ENCODE assay signal across 16 mouse cellular contexts in genomic region chr3:21992203-21992602, GRCm38 (mm10).
DNase-seq lines count a peak whose midpoint lies in the region; ATAC-seq lines count a peak whose summit lies in the region.
"Had no signal": no experiment of that assay in that cellular context is flagged by ENCODE, and none has a peak within 500 bp of the region (broad histone marks: within the 10 kb centered on the region; RNA-seq: fewer than 3 reads in every experiment).

No protein-coding gene starts in this region.

- H3K9ac ChIP-seq in intestine, embryonic 16.5 days (ENCODE audit: low read depth, low read length): no peak overlapping the region
- no peak overlapping the region for H3K9ac ChIP-seq in intestine, embryonic 15.5 days
- H3K9ac ChIP-seq: heart, embryonic 13.5 days; liver, embryonic 13.5 days had no signal

- WGBS in intestine, embryonic 16.5 days: 92% methylated on average over 5 of the region's 5 CpGs
- 91% methylated on average over 5 of the region's 5 CpGs for WGBS in intestine, embryonic 15.5 days

- no peaks in the 10 kb centered on the region for H3K27me3 ChIP-seq in intestine, embryonic 16.5 days (replicated peaks; ENCODE audit: control insufficient read depth, insufficient read depth, low read length)
- H3K27me3 ChIP-seq in intestine, embryonic 15.5 days (replicated peaks): no peaks in the 10 kb centered on the region
- H3K27me3 ChIP-seq: heart, embryonic 13.5 days; liver, embryonic 13.5 days had no signal

- 0 out of 2 replicates have a peak overlapping the region, but pooled peaks have one; percentile 31 for H3K27ac ChIP-seq in intestine, embryonic 16.5 days (ENCODE audit: low read length)
- H3K27ac ChIP-seq in intestine, embryonic 15.5 days: no peak overlapping the region
- H3K27ac ChIP-seq: heart, embryonic 13.5 days; liver, embryonic 13.5 days had no signal

- H3K4me2 ChIP-seq in intestine, embryonic 16.5 days (ENCODE audit: low read depth, low read length): no peak overlapping the region
- H3K4me2 ChIP-seq in intestine, embryonic 15.5 days (replicated peaks): no peak overlapping the region
- H3K4me2 ChIP-seq: heart, embryonic 13.5 days; liver, embryonic 13.5 days had no signal

- no peak for ATAC-seq in intestine, embryonic 16.5 days
- ATAC-seq in intestine, embryonic 15.5 days: no peak
- peak; percentile 10 for ATAC-seq in CD4-positive, CD25-positive, alpha-beta regulatory T cell, adult 4 months
- ATAC-seq in granulocyte monocyte progenitor cell, adult 5-6 weeks (replicated peaks; ENCODE audit: poor library complexity, severe bottlenecking): peak; percentile 11
- peak; percentile 17 for ATAC-seq in megakaryocyte, adult 5-6 weeks (ENCODE audit: poor library complexity, severe bottlenecking)
- no peak for ATAC-seq in erythroblast, adult 5-6 weeks (replicated peaks; ENCODE audit: low FRiP score, poor library complexity, severe bottlenecking)

- H3K4me1 ChIP-seq in intestine, embryonic 16.5 days (ENCODE audit: control insufficient read depth, insufficient read depth, low read length): peaks cover 15% of the 10 kb centered on the region
- no peaks in the 10 kb centered on the region for H3K4me1 ChIP-seq in intestine, embryonic 15.5 days (replicated peaks)

- H3K4me3 ChIP-seq in intestine, embryonic 16.5 days (ENCODE audit: low read length): no peak overlapping the region
- no peak overlapping the region for H3K4me3 ChIP-seq in intestine, embryonic 15.5 days (replicated peaks)
- H3K4me3 ChIP-seq: heart, embryonic 13.5 days; liver, embryonic 13.5 days had no signal

- DNase-seq in right cerebral cortex, postnatal 36 days (ENCODE audit: low spot score in 2 of 2): no peak
- DNase-seq in testis, postnatal 14 days (ENCODE audit: low spot score): no peak
- DNase-seq: adrenal gland, adult 8-10 months; cerebellum, postnatal 25 days; gastrocnemius, postnatal 36 days; kidney, adult 18-20 months; kidney, postnatal 36 days; liver, embryonic 13.5 days; midbrain, embryonic 14.5 days had no signal

- no peaks in the 10 kb centered on the region for H3K9me3 ChIP-seq in intestine, embryonic 16.5 days (ENCODE audit: control insufficient read depth, low read length)
- no peaks in the 10 kb centered on the region for H3K9me3 ChIP-seq in intestine, embryonic 15.5 days
- H3K9me3 ChIP-seq: heart, embryonic 13.5 days; liver, embryonic 13.5 days had no signal

- no peaks in the 10 kb centered on the region for H3K36me3 ChIP-seq in intestine, embryonic 16.5 days (ENCODE audit: control insufficient read depth, insufficient read depth, low read length)
- no peaks in the 10 kb centered on the region for H3K36me3 ChIP-seq in intestine, embryonic 15.5 days
- H3K36me3 ChIP-seq: heart, embryonic 13.5 days; liver, embryonic 13.5 days had no signal

Comparison
In these comparisons a context has a peak if more than half of its experiments do, and no peak if none do; other contexts are left out.
1. ATAC-seq: peak in CD4-positive, CD25-positive, alpha-beta regulatory T cell, adult 4 months (single experiment), granulocyte monocyte progenitor cell, adult 5-6 weeks (single experiment) and megakaryocyte, adult 5-6 weeks (single experiment); none in intestine, embryonic 16.5 days (single experiment), intestine, embryonic 15.5 days (single experiment) and erythroblast, adult 5-6 weeks (single experiment).